Mouse (Mus musculus): ENCODE results near the gene Ccdc60. TPM values are rescaled to one million over a fixed set of nuclear protein-coding genes. Genes with fewer than 3 reads are reported as not detected.

The Ccdc60 gene
- total and polyA plus RNA-seq, 2 experiments from 2014 or later = 1.9 to 3.7 TPM

DNA sequence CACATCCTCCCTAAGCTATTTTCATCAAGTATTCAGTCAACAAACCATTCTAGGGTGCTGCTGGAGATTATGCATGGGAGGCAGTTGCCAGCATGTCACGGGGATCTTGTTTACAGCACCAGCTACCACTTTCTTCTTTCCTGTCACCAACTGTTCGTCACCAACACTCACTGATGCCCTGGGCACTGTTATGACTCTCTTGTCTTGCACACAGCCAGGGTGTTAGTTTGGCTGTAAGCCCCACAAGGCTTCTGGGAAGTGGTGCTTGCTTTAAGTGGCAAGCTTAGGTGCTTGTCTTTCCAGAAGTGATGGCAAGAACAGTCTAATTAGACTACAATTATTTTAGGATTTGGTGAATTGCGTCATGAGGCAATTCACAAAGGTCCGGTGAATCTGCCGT lies 86.1 kb downstream of the Ccdc60 start:
- DNase-seq (peak; percentile 55), ATAC-seq (peak; percentile 90)
- H3K27ac ChIP-seq (ENCODE audit: low read depth, low read length) = no peak overlapping the region
- H3K9ac ChIP-seq = no peak overlapping the region
- H3K27me3 ChIP-seq (ENCODE audit: insufficient read depth, low read length) = no peaks in the 10 kb centered on the region
- H3K36me3 ChIP-seq (ENCODE audit: insufficient read depth) = no peaks in the 10 kb centered on the region
- H3K4me1 ChIP-seq (ENCODE audit: insufficient read depth) = peaks cover 2% of the 10 kb centered on the region; the same call in 1 of the 2 replicates
- 30% methylated on average over 5 of the region's 5 CpGs for WGBS
- no peak overlapping the region for H3K4me2 ChIP-seq (ENCODE audit: low read depth)
- no peak overlapping the region for H3K4me3 ChIP-seq (ENCODE audit: low read depth, low read length)
- no peaks in the 10 kb centered on the region for H3K9me3 ChIP-seq (ENCODE audit: low read length)
- TF ChIP-seq CTCF (IDR thresholded peaks at IDR 0.05; ENCODE audit: low read depth) = no peak

DNA sequence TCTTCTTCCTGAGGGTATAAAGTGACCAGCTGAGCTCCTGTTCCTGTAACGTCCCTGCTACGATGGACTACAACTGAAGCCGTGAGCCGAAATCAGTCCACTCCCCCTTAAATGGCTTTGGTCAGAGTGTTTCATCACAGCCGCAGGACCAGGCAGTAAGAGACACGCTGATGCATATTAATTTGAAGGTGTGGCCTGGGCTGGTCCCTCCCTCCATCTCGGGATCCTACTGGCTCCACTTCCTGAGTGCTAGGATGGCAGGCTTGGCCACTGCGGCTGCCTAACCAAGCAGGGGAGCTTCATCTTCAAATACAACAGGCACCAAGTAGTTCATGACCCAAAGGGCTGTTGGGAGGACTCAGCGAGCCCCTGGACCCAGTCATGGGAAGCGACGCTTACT lies 94.3 kb downstream of the Ccdc60 start:
- no peaks in the 10 kb centered on the region for H3K36me3 ChIP-seq (ENCODE audit: insufficient read depth)
- no peaks in the 10 kb centered on the region for H3K4me1 ChIP-seq (ENCODE audit: insufficient read depth)
- no peak for TF ChIP-seq CTCF (IDR thresholded peaks at IDR 0.05; ENCODE audit: low read depth)
- H3K4me3 ChIP-seq (ENCODE audit: low read depth, low read length) = no peak overlapping the region
- H3K9ac ChIP-seq = no peak overlapping the region
- WGBS = 43% methylated on average over 11 of the region's 11 CpGs
- H3K27me3 ChIP-seq (ENCODE audit: insufficient read depth, low read length) = no peaks in the 10 kb centered on the region; the same call in 1 of the 2 replicates
- H3K4me2 ChIP-seq (ENCODE audit: low read depth) = no peak overlapping the region
- ATAC-seq = no peak
- no peak overlapping the region for H3K27ac ChIP-seq (ENCODE audit: low read depth, low read length)
- no peak for DNase-seq
- no peaks in the 10 kb centered on the region for H3K9me3 ChIP-seq (ENCODE audit: low read length)

DNA sequence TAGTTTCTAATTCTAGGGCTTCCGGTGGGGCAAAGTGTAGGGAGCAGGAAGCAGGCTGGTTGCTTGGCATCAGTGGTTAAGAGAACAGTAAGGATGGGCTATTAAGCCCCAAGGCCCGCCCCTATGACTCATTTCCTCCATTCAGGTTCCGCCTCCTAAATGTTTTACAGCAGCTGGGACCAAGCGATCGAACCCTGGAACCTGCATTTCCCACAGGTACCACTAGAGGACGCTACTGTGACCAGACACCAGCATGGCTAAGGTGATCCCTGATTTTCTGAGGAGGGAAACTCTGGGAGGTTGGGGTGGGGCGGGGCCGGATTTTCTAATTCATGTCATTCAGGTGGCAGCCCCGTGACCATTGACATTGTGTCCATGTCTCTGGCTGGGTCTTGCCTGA lies 96.1 kb downstream of the Ccdc60 start:
- DNase-seq (no peak), ATAC-seq (no peak)
- Histone ChIP-seq H3K27me3 (ENCODE audit: insufficient read depth, low read length) (no peaks in the 10 kb centered on the region; the same call in 1 of the 2 replicates), H3K4me3 (ENCODE audit: low read depth, low read length) (no peak overlapping the region), H3K9me3 (ENCODE audit: low read length) (no peaks in the 10 kb centered on the region), H3K4me1 (ENCODE audit: insufficient read depth) (no peaks in the 10 kb centered on the region), H3K36me3 (ENCODE audit: insufficient read depth) (no peaks in the 10 kb centered on the region), H3K9ac (no peak overlapping the region), H3K27ac (ENCODE audit: low read depth, low read length) (no peak overlapping the region), H3K4me2 (ENCODE audit: low read depth) (no peak overlapping the region)
- WGBS = 71% methylated on average over 9 of the region's 9 CpGs
- TF ChIP-seq CTCF (IDR thresholded peaks at IDR 0.05; ENCODE audit: low read depth) = peak; percentile 38

DNA sequence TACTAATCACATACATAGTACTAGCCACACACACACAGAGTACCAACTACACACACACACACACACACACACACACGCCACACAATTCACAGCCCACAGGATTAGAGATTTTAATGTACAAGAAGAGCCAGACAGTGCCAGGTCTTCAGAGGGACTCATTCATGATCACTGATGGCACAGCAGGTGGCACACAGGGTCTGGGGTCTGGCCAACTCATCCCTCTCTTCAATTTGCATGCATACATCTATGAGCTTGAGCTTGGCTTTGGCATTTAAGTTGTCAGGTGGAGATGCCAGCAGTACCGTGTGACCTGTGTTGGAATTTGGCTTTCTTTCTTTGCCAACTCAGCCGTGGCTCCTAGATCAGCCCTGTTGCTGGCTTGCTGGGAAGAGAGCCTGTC lies 97.2 kb downstream of the Ccdc60 start:
- 56% methylated on average over 3 of the region's 3 CpGs for WGBS
- ATAC-seq (peak; percentile 42), DNase-seq (peak; percentile 50)
- Histone ChIP-seq H3K9ac (no peak overlapping the region), H3K27ac (ENCODE audit: low read depth, low read length) (no peak overlapping the region), H3K4me3 (ENCODE audit: low read depth, low read length) (no peak overlapping the region), H3K4me1 (ENCODE audit: insufficient read depth) (no peaks in the 10 kb centered on the region), H3K27me3 (ENCODE audit: insufficient read depth, low read length) (no peaks in the 10 kb centered on the region; the same call in 1 of the 2 replicates), H3K9me3 (ENCODE audit: low read length) (no peaks in the 10 kb centered on the region), H3K4me2 (ENCODE audit: low read depth) (no peak overlapping the region), H3K36me3 (ENCODE audit: insufficient read depth) (no peaks in the 10 kb centered on the region)
- no peak for TF ChIP-seq CTCF (IDR thresholded peaks at IDR 0.05; ENCODE audit: low read depth)

DNA sequence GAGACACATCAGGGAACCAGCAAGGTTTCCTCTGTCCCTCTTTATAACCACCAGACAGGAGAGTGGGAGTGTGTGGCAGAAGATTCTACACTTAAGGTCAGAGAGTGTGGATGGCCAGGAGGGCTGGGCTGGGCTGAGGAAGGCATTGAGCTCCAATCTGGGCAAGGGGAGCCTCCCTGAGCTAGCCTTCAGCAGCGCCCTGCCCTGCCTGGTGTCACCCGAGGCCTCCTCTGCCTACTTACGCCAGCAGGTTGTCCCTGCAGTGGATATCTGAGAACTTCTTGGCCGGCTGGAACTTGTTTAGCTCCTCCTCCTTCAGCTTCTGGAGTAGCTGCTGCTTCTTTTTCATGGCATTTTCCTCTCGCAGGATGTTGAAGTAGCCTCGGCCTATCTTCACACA lies 99.0 kb downstream of the Ccdc60 start:
- DNase-seq (no peak), ATAC-seq (no peak)
- no peaks in the 10 kb centered on the region for H3K4me1 ChIP-seq (ENCODE audit: insufficient read depth)
- WGBS = 51% methylated on average over 6 of the region's 6 CpGs
- no peaks in the 10 kb centered on the region; the same call in 1 of the 2 replicates for H3K27me3 ChIP-seq (ENCODE audit: insufficient read depth, low read length)
- H3K4me3 ChIP-seq (ENCODE audit: low read depth, low read length) = no peak overlapping the region
- H3K9ac ChIP-seq = no peak overlapping the region
- H3K27ac ChIP-seq (ENCODE audit: low read depth, low read length) = no peak overlapping the region
- no peaks in the 10 kb centered on the region for H3K36me3 ChIP-seq (ENCODE audit: insufficient read depth)
- no peaks in the 10 kb centered on the region for H3K9me3 ChIP-seq (ENCODE audit: low read length)
- no peak overlapping the region for H3K4me2 ChIP-seq (ENCODE audit: low read depth)
- TF ChIP-seq CTCF (IDR thresholded peaks at IDR 0.05; ENCODE audit: low read depth) = no peak

DNA sequence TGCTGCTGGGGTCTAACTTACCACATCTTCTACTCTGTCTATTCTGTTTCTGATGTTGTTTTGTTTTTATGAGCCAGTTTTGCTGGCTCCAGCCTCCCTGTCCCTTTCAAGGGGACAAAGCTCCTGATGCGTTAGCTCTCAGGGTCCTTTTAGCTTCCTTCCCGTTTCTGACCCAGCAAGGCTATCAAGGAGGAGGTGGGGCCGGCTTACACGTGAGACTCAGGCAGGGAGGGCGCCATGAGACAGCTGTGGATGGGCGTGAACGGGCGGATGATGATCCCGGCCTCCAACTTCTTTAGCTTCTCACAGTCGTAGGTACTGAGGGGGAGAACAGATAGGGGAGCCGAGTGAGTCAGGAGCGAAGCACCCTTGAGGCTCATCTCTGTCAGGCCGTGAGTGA lies 108.2 kb downstream of the Ccdc60 start:
- WGBS = 40% methylated on average over 13 of the region's 13 CpGs
- DNase-seq (no peak), ATAC-seq (no peak)
- H3K9ac ChIP-seq = no peak overlapping the region
- H3K4me1 ChIP-seq (ENCODE audit: insufficient read depth) = no peaks in the 10 kb centered on the region
- H3K4me2 ChIP-seq (ENCODE audit: low read depth) = no peak overlapping the region
- H3K36me3 ChIP-seq (ENCODE audit: insufficient read depth) = no peaks in the 10 kb centered on the region
- TF ChIP-seq CTCF (IDR thresholded peaks at IDR 0.05; ENCODE audit: low read depth) = no peak
- H3K27ac ChIP-seq (ENCODE audit: low read depth, low read length) = no peak overlapping the region
- H3K9me3 ChIP-seq (ENCODE audit: low read length) = no peaks in the 10 kb centered on the region
- no peaks in the 10 kb centered on the region for H3K27me3 ChIP-seq (ENCODE audit: insufficient read depth, low read length)
- no peak overlapping the region for H3K4me3 ChIP-seq (ENCODE audit: low read depth, low read length)

DNA sequence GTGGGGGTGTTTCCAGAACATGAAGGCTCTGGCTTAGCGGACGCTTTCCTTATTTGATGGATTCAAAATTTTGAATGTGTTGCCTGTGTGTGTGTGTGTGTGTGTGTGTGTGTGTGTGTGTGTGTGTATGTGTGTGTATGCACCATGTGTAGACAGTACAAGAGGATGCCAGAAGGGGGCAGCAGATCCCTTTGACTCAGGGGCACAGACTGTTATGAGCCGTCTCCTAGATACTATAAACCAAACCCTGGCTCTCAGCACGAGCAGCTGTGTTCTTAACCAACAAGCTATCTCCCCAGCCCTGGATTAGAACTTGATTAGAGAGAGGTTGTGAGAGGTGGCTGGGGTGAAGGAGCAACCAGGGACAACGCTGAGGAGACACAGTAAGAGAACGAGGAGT lies 117.1 kb downstream of the Ccdc60 start:
- Histone ChIP-seq H3K27ac (ENCODE audit: low read depth, low read length) (no peak overlapping the region), H3K9ac (no peak overlapping the region), H3K27me3 (ENCODE audit: insufficient read depth, low read length) (no peaks in the 10 kb centered on the region), H3K4me2 (ENCODE audit: low read depth) (no peak overlapping the region), H3K4me3 (ENCODE audit: low read depth, low read length) (no peak overlapping the region), H3K9me3 (ENCODE audit: low read length) (no peaks in the 10 kb centered on the region), H3K4me1 (ENCODE audit: insufficient read depth) (no peaks in the 10 kb centered on the region), H3K36me3 (ENCODE audit: insufficient read depth) (no peaks in the 10 kb centered on the region)
- ATAC-seq (no peak), DNase-seq (no peak)
- 94% methylated on average over 6 of the region's 6 CpGs for WGBS
- TF ChIP-seq CTCF (IDR thresholded peaks at IDR 0.05; ENCODE audit: low read depth) = no peak

DNA sequence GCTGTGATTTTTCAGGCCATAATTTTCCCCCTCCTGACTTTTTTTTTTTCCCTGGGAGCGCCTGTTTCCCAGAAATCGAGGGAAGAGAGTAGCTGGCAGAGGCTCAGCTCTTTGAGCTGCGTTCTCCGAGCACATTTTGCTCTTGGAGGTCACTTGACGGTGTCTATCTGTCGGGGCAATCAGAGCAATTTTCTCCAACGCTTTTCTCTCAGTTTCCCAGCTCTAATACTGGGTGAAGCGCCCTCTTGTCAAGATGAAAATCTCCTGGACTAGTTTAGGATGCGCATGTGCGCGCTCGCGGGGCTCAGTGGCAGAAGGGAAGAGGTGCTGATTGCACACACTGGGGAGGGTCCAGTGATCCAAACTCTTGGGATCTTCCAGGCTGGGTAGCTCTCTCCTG lies 121.8 kb downstream of the Ccdc60 start:
- no peak for TF ChIP-seq CTCF (IDR thresholded peaks at IDR 0.05; ENCODE audit: low read depth)
- H3K4me3 ChIP-seq (ENCODE audit: low read depth, low read length) = no peak overlapping the region
- DNase-seq (no peak), ATAC-seq (no peak)
- H3K4me1 ChIP-seq (ENCODE audit: insufficient read depth) = no peaks in the 10 kb centered on the region
- H3K36me3 ChIP-seq (ENCODE audit: insufficient read depth) = no peaks in the 10 kb centered on the region
- H3K27me3 ChIP-seq (ENCODE audit: insufficient read depth, low read length) = no peaks in the 10 kb centered on the region
- H3K9me3 ChIP-seq (ENCODE audit: low read length) = no peaks in the 10 kb centered on the region
- no peak overlapping the region for H3K27ac ChIP-seq (ENCODE audit: low read depth, low read length)
- H3K9ac ChIP-seq = no peak overlapping the region
- no peak overlapping the region for H3K4me2 ChIP-seq (ENCODE audit: low read depth)
- 60% methylated on average over 12 of the region's 13 CpGs for WGBS
